Mouse (Mus musculus) T-cell, adult 2 months (primary cell): ENCODE results near the gene Trim8.
A peak's percentile ranks its signal among the peaks of the same experiment; 100 is the strongest.

Experiments used
- DNase-seq: peaks from one replicate; pipeline ENCODE4 v3.0.0; 2022; ENCODE audit warnings: low spot score

The Trim8 gene

DNA sequence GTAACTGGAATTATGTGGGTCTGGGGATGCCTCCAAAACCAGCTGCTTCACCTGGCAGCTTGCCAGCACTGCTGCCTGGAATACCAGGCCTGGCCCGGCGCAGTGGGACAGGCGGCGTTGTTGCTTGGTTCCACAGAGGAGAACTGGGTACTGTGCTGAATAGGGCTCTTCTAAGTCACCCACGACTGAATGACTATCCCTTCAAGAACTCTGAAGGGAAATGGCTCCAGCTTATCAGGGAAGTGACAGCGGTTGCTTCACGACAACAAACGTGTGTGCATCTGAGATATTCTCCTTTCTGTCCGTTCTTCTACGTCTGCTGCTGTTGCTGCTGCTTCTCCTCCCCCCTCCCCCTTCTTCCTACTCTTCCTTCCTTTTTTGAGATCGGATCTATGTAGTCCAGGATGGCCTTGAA lies 52.0 kb downstream of the Trim8 start:
- DNase-seq = no peak

- no peak for DNase-seq
Measured at GRCm38 (mm10) chr19:46558009-46558408, 56.5 kb downstream of the Trim8 start.

DNA sequence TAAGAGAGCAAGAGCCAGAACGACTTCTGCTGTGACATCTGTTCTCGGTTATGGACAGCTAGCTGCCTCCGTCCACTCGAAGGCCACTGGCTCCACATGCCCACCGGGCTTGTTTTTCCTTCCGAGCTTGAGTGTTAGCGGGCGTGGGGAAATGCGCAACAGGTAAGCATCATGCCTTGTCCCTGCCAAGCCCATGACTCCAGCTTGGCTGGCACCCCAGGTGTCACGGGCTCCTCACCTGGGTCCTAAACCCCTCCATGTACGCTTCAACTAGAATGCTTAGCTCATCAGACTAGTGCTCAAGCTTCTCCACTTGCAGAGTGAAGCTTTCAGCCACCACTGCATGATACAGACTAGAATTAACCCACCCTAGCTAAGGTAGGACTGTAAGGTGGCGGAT lies 57.1 kb downstream of the Trim8 start:
- no peak for DNase-seq

- peak; percentile 45 for DNase-seq
Measured at GRCm38 (mm10) chr19:46562132-46562531, 60.6 kb downstream of the Trim8 start.

GRCm38 (mm10) chr19:46562581-46563515 lies 61.3 kb downstream of the Trim8 start:
- DNase-seq = no peak

DNA sequence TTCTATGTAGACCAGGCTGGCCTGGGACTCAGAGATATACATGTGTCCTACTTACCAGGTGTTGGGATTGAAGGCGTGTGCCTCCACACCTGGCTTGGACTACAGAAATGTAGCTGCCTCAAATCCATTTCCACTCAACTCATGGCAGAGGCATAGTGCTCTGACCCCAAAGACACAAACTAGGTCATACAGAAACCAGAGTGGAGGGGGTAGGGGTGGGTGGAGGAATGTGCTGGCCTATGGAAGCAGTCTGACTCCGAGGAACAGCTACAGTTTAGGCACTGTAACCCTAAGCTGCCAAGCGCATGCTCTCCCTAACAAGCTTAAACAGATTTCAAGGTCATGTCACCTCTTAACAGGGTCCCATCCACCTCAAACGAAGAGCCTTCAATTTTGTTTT lies 62.1 kb downstream of the Trim8 start:
- no peak for DNase-seq

DNA sequence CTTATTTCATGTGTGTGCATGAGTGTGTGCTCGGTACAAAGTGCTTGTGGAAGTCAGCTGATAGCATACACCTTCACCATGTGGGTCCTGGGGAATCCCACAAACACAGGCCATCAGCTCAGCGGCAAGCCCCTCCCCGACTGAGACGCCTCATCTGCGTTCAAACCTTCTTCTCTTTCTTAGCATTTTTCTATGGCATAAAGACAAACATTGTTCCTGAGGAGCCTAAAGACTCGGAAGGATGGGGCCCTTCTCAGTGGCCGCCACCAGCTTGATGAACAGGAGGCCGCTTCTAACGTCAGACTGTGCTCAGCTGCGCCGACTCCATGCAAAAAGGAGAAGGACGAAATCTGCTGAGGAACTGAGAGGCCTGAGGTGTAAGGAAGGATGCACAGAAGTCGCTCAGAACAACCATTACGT lies 62.6 kb downstream of the Trim8 start:
- no peak for DNase-seq
